Mouse (Mus musculus) heart, adult 11 months (tissue): Measurements from ENCODE around the gene Zfp654.
A peak's percentile ranks its signal among the peaks of the same experiment; 100 is the strongest.
"Not testable (repeated sequence)": the region's sequence is repeated elsewhere in the genome, so short reads cannot be mapped to it uniquely, and the experiment has no call there.

ENCODE experiments used
- DNase-seq: peaks from one replicate; pipeline ENCODE4 v3.0.0; 2022

Zfp654 gene

GRCm38 (mm10) chr16:64851563-64852362, at the start of gene Zfp654, which contains the start of gene Cggbp1:
Zfp654 (minus strand) TSS chr16:64851652.
Cggbp1 (plus strand) TSS chr16:64851996.
- peak; percentile 100 for DNase-seq

- DNase-seq, result peak; percentile 45
These were observed 47.6 kb upstream of the Zfp654 start for GRCm38 (mm10) chr16:64899084-64899483.

GRCm38 (mm10) chr16:64889496-64889895, 38.0 kb upstream of the Zfp654 start:
- peak; percentile 15 for DNase-seq

GRCm38 (mm10) chr16:64885547-64885946, 34.1 kb upstream of the Zfp654 start:
- peak; percentile 29 for DNase-seq

GRCm38 (mm10) chr16:64885142-64885541, 33.7 kb upstream of the Zfp654 start:
- DNase-seq, result peak; percentile 76

- peak; percentile 64 for DNase-seq
These were observed 33.0 kb upstream of the Zfp654 start for GRCm38 (mm10) chr16:64884420-64884838.

- DNase-seq, result peak; percentile 28
These were observed 32.4 kb upstream of the Zfp654 start for GRCm38 (mm10) chr16:64883896-64884295.

- peak; percentile 17 for DNase-seq
These were observed 30.0 kb upstream of the Zfp654 start for GRCm38 (mm10) chr16:64881442-64881841.

- DNase-seq, result peak; percentile 41
These were observed 29.5 kb upstream of the Zfp654 start for GRCm38 (mm10) chr16:64880986-64881385.

GRCm38 (mm10) chr16:64879735-64880134, 28.3 kb upstream of the Zfp654 start:
- DNase-seq, result peak; percentile 10

- peak; percentile 8 for DNase-seq
These were observed 27.2 kb upstream of the Zfp654 start for GRCm38 (mm10) chr16:64878611-64879132.

GRCm38 (mm10) chr16:64877314-64877713, 25.9 kb upstream of the Zfp654 start:
- DNase-seq, result peak; percentile 39

GRCm38 (mm10) chr16:64876631-64877265, 25.3 kb upstream of the Zfp654 start:
- peak; percentile 71 for DNase-seq

- no peak for DNase-seq
These were observed 24.4 kb upstream of the Zfp654 start for GRCm38 (mm10) chr16:64875822-64876221.

- DNase-seq, result peak; percentile 30
These were observed 23.9 kb upstream of the Zfp654 start for GRCm38 (mm10) chr16:64875384-64875783.

- peak; percentile 97 for DNase-seq
These were observed 22.2 kb upstream of the Zfp654 start for GRCm38 (mm10) chr16:64873416-64874305.

- DNase-seq, result peak; percentile 30
These were observed 21.4 kb upstream of the Zfp654 start for GRCm38 (mm10) chr16:64872841-64873240.

- peak; percentile 90 for DNase-seq
These were observed 20.8 kb upstream of the Zfp654 start for GRCm38 (mm10) chr16:64872296-64872695.

GRCm38 (mm10) chr16:64869621-64870020, 18.2 kb upstream of the Zfp654 start:
- DNase-seq, result peak; percentile 50

- DNase-seq, result peak; percentile 46
These were observed 17.2 kb upstream of the Zfp654 start for GRCm38 (mm10) chr16:64868613-64869012.

GRCm38 (mm10) chr16:64865841-64866240, 14.4 kb upstream of the Zfp654 start:
- not testable (repeated sequence) for DNase-seq

- DNase-seq, result no peak
These were observed 5.5 kb upstream of the Zfp654 start for GRCm38 (mm10) chr16:64856946-64857345.

GRCm38 (mm10) chr16:64852891-64853290, 1.4 kb upstream of the Zfp654 start:
- DNase-seq, result no peak
